Comparison of ENCODE assay signal across 15 mouse cellular contexts in the genomic region with DNA sequence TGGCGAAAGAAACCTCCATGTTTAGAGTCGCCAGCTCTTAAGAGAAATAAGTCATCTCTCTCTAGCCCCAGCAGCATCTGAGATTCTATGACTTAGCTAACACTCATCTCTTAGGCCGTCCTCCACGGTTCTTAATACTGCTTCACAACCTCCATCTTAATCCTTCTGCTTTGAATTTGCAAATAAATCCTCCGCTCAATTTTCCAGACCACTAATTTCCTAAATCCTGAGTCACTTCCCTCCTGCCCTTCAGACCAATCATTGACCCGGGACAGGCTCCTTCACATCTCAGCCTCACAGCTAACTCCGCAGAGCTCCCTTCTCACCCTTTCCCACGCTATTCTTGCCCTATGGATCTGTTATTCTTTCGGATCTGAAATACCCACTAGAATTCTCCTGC. TPM values are rescaled to one million over a fixed set of nuclear protein-coding genes. Genes with fewer than 3 reads are reported as not detected.
DNase-seq lines count a peak whose midpoint lies in the region; ATAC-seq and TF ChIP-seq lines count a peak whose summit lies in the region.
"Had no signal": no experiment of that assay in that cellular context is flagged by ENCODE, and none has a peak within 500 bp of the region (broad histone marks: within the 10 kb centered on the region; RNA-seq: fewer than 3 reads in every experiment).

No protein-coding gene starts in this region.

- H3K9me3 ChIP-seq in midbrain, embryonic 12.5 days, result no peaks in the 10 kb centered on the region
- no peaks in the 10 kb centered on the region for H3K9me3 ChIP-seq in midbrain, embryonic 15.5 days
- H3K9me3 ChIP-seq: limb, embryonic 12.5 days had no signal

- H3ac ChIP-seq in myocyte (ENCODE audit: control insufficient read depth, insufficient read length), result no peak overlapping the region

- intact Hi-C loops in gastrocnemius, adult 2 months (cut with DNase I), result loop anchor here (2.0 kb wide), 1 partner anchor 57 kb away; no protein-coding TSS in a partner anchor
- intact Hi-C loops in gastrocnemius, postnatal 36 days (cut with DNase I), result loop anchor here (5.0 kb wide), 1 partner anchor 56 kb away; no protein-coding TSS in a partner anchor

- peaks cover 58% of the 10 kb centered on the region for H3K4me1 ChIP-seq in kidney, adult 2 months (ENCODE audit: control insufficient read depth, insufficient read depth, low read length)
- H3K4me1 ChIP-seq in midbrain, embryonic 12.5 days, result peaks cover 40% of the 10 kb centered on the region
- peaks cover 9% of the 10 kb centered on the region; the same call in 1 of the 2 replicates for H3K4me1 ChIP-seq in midbrain, embryonic 15.5 days

- peak overlapping the region; percentile 57 for H3K27ac ChIP-seq in gastrocnemius, adult 2 months
- peak overlapping the region; percentile 95 for H3K27ac ChIP-seq in kidney, adult 2 months (ENCODE audit: insufficient read depth, low read depth, low read length)
- no peak overlapping the region for H3K27ac ChIP-seq in midbrain, embryonic 12.5 days (replicated peaks)
- H3K27ac ChIP-seq in midbrain, embryonic 15.5 days, result no peak overlapping the region
- H3K27ac ChIP-seq: hindbrain, embryonic 14.5 days; limb, embryonic 12.5 days; liver, embryonic 14.5 days had no signal

- no peak for TF ChIP-seq CTCF in gastrocnemius, adult 2 months (IDR thresholded peaks at IDR 0.05)
- no peak for TF ChIP-seq CTCF in kidney, adult 2 months (conservative IDR thresholded peaks at IDR 0.05; ENCODE audit: insufficient read depth, insufficient read length, low read depth, low read length)

- WGBS in kidney, adult 2 months, result 36% methylated on average over 9 of the region's 9 CpGs
- WGBS in midbrain, embryonic 12.5 days, result 13% methylated on average over 9 of the region's 9 CpGs
- 19% methylated on average over 9 of the region's 9 CpGs for WGBS in midbrain, embryonic 15.5 days

- H3K4me2 ChIP-seq in midbrain, embryonic 12.5 days (replicated peaks), result peak overlapping the region; percentile 22
- no peak overlapping the region for H3K4me2 ChIP-seq in midbrain, embryonic 15.5 days
- peak overlapping the region; percentile 93 for H3K4me2 ChIP-seq in myocyte (ENCODE audit: low read depth)
- H3K4me2 ChIP-seq: hindbrain, embryonic 14.5 days; limb, embryonic 12.5 days had no signal

- no peak for DNase-seq in gastrocnemius, adult 2 months
- no peak for DNase-seq in gastrocnemius, postnatal 36 days
- DNase-seq in kidney, adult 2 months, result peak; percentile 68
- no peak for DNase-seq in kidney, postnatal 10 days
- no peak for DNase-seq in adrenal gland, postnatal 10 days
- DNase-seq: cerebellum, adult 9-10 months; layer of hippocampus, adult 9-11 months; thymus, postnatal 25 days had no signal

- no peaks in the 10 kb centered on the region for H3K36me3 ChIP-seq in kidney, adult 2 months (ENCODE audit: control insufficient read depth, insufficient read depth, low read length)
- no peaks in the 10 kb centered on the region for H3K36me3 ChIP-seq in midbrain, embryonic 12.5 days
- H3K36me3 ChIP-seq in midbrain, embryonic 15.5 days (replicated peaks), result no peaks in the 10 kb centered on the region
- no peaks in the 10 kb centered on the region for H3K36me3 ChIP-seq in myocyte (ENCODE audit: control insufficient read depth, insufficient read depth)
- H3K36me3 ChIP-seq: limb, embryonic 12.5 days had no signal

- peak overlapping the region; percentile 7; the same call in 1 of the 2 replicates for H3K4me3 ChIP-seq in gastrocnemius, adult 2 months
- H3K4me3 ChIP-seq in kidney, adult 2 months (ENCODE audit: insufficient read depth, low read depth, low read length), result no peak overlapping the region
- H3K4me3 ChIP-seq in midbrain, embryonic 12.5 days, result no peak overlapping the region
- no peak overlapping the region for H3K4me3 ChIP-seq in midbrain, embryonic 15.5 days
- peak overlapping the region; percentile 10 for H3K4me3 ChIP-seq in myocyte
- H3K4me3 ChIP-seq: limb, embryonic 12.5 days had no signal

- no peak overlapping the region for H3K9ac ChIP-seq in midbrain, embryonic 12.5 days (replicated peaks)
- H3K9ac ChIP-seq in midbrain, embryonic 15.5 days, result no peak overlapping the region
- H3K9ac ChIP-seq: hindbrain, embryonic 14.5 days; limb, embryonic 12.5 days; liver, embryonic 14.5 days had no signal

- H3K27me3 ChIP-seq in kidney, adult 2 months (replicated peaks; ENCODE audit: control insufficient read depth, insufficient read depth, low read length), result no peaks in the 10 kb centered on the region
- H3K27me3 ChIP-seq in midbrain, embryonic 12.5 days, result no peaks in the 10 kb centered on the region
- no peaks in the 10 kb centered on the region for H3K27me3 ChIP-seq in midbrain, embryonic 15.5 days (replicated peaks)
- no peaks in the 10 kb centered on the region for H3K27me3 ChIP-seq in myocyte (ENCODE audit: control insufficient read depth, insufficient read depth, insufficient read length)
- H3K27me3 ChIP-seq: limb, embryonic 12.5 days had no signal

- H3K79me2 ChIP-seq in myocyte (ENCODE audit: control insufficient read depth, insufficient read depth), result peaks cover 71% of the 10 kb centered on the region

- 0 out of 2 replicates have a peak, but pooled peaks have one; percentile 27 for ATAC-seq in midbrain, embryonic 12.5 days (ENCODE audit: low FRiP score, low read depth)
- no peak for ATAC-seq in midbrain, embryonic 15.5 days (replicated peaks)
- ATAC-seq: forebrain, embryonic 14.5 days had no signal

- no peak for TF ChIP-seq POLR2A in kidney, adult 2 months (IDR thresholded peaks at IDR 0.05; ENCODE audit: low read depth, low read length)
- no peak for TF ChIP-seq POLR2A in myocyte (IDR thresholded peaks at IDR 0.05; ENCODE audit: insufficient read length, low read depth)

TF ChIP-seq in myocyte, 11 proteins besides CTCF, POLR2A, EP300 and RAD21:
- TF ChIP-seq CEBPB (IDR thresholded peaks at IDR 0.05; ENCODE audit: insufficient read depth, poor library complexity, severe bottlenecking), result no peak
TF ChIP-seq in myocyte: peak in this region for 0.

RNA-seq across cellular contexts. Expression of a gene that starts 25.1 kb away (rescaled TPM):
- total RNA-seq in gastrocnemius, adult 2 months (2021), result 10 to 100 TPM in 1 of 2 experiments, 1 to 10 TPM in 1; 9.8 to 13.2 TPM
- total RNA-seq in gastrocnemius, postnatal 36 days (2021), result 10 to 100 TPM; 12.6 TPM
- polyA plus RNA-seq in kidney, adult 2 months (2012; rRNA removed), result 57.2 and 69.1 TPM in 2 replicates
- polyA plus RNA-seq in midbrain, embryonic 12.5 days (2016; fragmentation: Nextera tagmentation; extraction: Ambion mirVana), result 41.9 and 49.2 TPM in 2 replicates
- polyA plus RNA-seq in midbrain, embryonic 15.5 days (2015; fragmentation: Nextera tagmentation; extraction: Ambion mirVana), result 14.3 and 15.4 TPM in 2 replicates
- polyA plus RNA-seq in myocyte (2012; fragmentation: generic; extraction: Trizol), result 27.7 TPM
- 10 to 100 TPM; 33.2 to 36.7 TPM for total RNA-seq in adrenal gland, postnatal 10 days (2021)

Comparison
In these comparisons a context has a peak if more than half of its experiments do, and no peak if none do; other contexts are left out.
1. H3K27ac ChIP-seq: peak in gastrocnemius, adult 2 months (single experiment) and kidney, adult 2 months (single experiment); none in midbrain, embryonic 12.5 days (single experiment) and midbrain, embryonic 15.5 days (single experiment).
2. H3K4me3 ChIP-seq: peak in gastrocnemius, adult 2 months (single experiment) and myocyte (single experiment); none in kidney, adult 2 months (single experiment), midbrain, embryonic 12.5 days (single experiment) and midbrain, embryonic 15.5 days (single experiment).